ENCODE assay signal across 8 mouse cellular contexts in genomic region chr11:75267826-75268281, GRCm38 (mm10).
DNase-seq lines count a peak whose midpoint lies in the region; ATAC-seq and TF ChIP-seq lines count a peak whose summit lies in the region.

No protein-coding gene starts in this region.

- no peaks in the 10 kb centered on the region for H3K9me3 ChIP-seq in lung, embryonic 14.5 days (ENCODE audit: low read depth, low read length)

- no peaks in the 10 kb centered on the region for H3K27me3 ChIP-seq in lung, embryonic 14.5 days (ENCODE audit: insufficient read depth, low read length)

- peak overlapping the region; percentile 64 for H3K27ac ChIP-seq in gastrocnemius, adult 2 months
- peak overlapping the region; percentile 36; the same call in 1 of the 2 replicates for H3K27ac ChIP-seq in lung, embryonic 14.5 days (ENCODE audit: low read depth)

- no peak for TF ChIP-seq CTCF in gastrocnemius, adult 2 months (IDR thresholded peaks at IDR 0.05)
- no peak for TF ChIP-seq CTCF in lung, embryonic 14.5 days (IDR thresholded peaks at IDR 0.05; ENCODE audit: low read depth)

- intact Hi-C loops in gastrocnemius, adult 2 months (cut with DNase I), result no loop called here
- intact Hi-C loops in heart, postnatal 25 days (cut with DNase I), result no loop called here

- H3K36me3 ChIP-seq in lung, embryonic 14.5 days (ENCODE audit: insufficient read depth), result no peaks in the 10 kb centered on the region

- ATAC-seq in lung, embryonic 14.5 days (ENCODE audit: insufficient read depth), result no peak
- no peak for ATAC-seq in inflammation-experienced regulatory T-cells, adult 6 months

- H3K4me3 ChIP-seq in gastrocnemius, adult 2 months, result peak overlapping the region; percentile 42
- H3K4me3 ChIP-seq in lung, embryonic 14.5 days (ENCODE audit: low read depth, low read length), result no peak overlapping the region

- peaks cover 8% of the 10 kb centered on the region for H3K4me1 ChIP-seq in lung, embryonic 14.5 days (ENCODE audit: insufficient read depth)

- DNase-seq in left cerebral cortex, adult 18-20 months (ENCODE audit: low spot score in 2 of 2), result peak; percentile 51 to 68
- DNase-seq in left cerebral cortex, adult 11 months (ENCODE audit: low spot score), result no peak
- DNase-seq in gastrocnemius, adult 2 months, result peak; percentile 77
- peak; percentile 58 for DNase-seq in heart, postnatal 25 days (ENCODE audit: low spot score)
- DNase-seq in lung, embryonic 14.5 days, result peak; percentile 58
- DNase-seq in yolk sac, embryonic 10.5 days (ENCODE audit: low spot score), result peak; percentile 63
- DNase-seq in spleen, postnatal 36 days (ENCODE audit: low spot score in 2 of 2), result no peak

- 42% methylated on average over 9 of the region's 9 CpGs for WGBS in lung, embryonic 14.5 days

- no peak overlapping the region for H3K9ac ChIP-seq in lung, embryonic 14.5 days

- H3K4me2 ChIP-seq in lung, embryonic 14.5 days, result no peak overlapping the region

Comparison
In these comparisons a context has a peak if more than half of its experiments do, and no peak if none do; other contexts are left out.
1. DNase-seq: peak in left cerebral cortex, adult 18-20 months (2 of 2), gastrocnemius, adult 2 months (single experiment), heart, postnatal 25 days (single experiment), lung, embryonic 14.5 days (single experiment) and yolk sac, embryonic 10.5 days (single experiment); none in left cerebral cortex, adult 11 months (single experiment) and spleen, postnatal 36 days (0 of 2).